24 mouse cellular contexts compared by ENCODE assay signal in the genomic region with DNA sequence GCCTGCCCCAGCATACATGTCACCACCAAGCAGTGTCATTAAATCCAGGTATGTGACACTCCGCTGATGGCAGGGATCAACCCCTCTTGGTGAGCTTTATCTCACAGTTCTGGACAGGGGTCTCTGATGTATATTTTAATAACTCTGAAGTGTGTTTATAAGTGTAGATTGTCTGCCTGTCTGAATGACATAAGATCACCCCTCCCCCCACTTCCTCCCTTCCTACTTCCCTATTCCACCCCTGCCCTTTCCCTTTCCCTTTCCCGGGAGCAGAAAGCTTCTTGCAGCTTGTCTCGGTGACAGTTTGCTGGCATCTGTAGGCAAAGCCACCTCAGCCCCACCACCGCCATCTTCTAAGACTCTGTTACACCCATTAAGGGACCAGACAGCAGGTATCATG.
"Had no signal": no experiment of that assay in that cellular context is flagged by ENCODE, and none has a peak within 500 bp of the region (broad histone marks: within the 10 kb centered on the region; RNA-seq: fewer than 3 reads in every experiment).

No protein-coding gene starts in this region.

- H3K4me2 ChIP-seq: heart, embryonic 11.5 days; heart, embryonic 13.5 days; heart, embryonic 15.5 days; hindbrain, embryonic 14.5 days; kidney, embryonic 15.5 days; limb, embryonic 13.5 days; limb, embryonic 15.5 days; liver, embryonic 12.5 days had no signal

- H3K27ac ChIP-seq: heart, adult 2 months; heart, embryonic 13.5 days; heart, embryonic 15.5 days; hindbrain, embryonic 14.5 days; kidney, embryonic 15.5 days; kidney, postnatal 0 days; left cerebral cortex, adult 2 months; limb, embryonic 13.5 days; limb, embryonic 15.5 days; liver, embryonic 12.5 days had no signal

- H3K9ac ChIP-seq: heart, embryonic 13.5 days; heart, embryonic 15.5 days; hindbrain, embryonic 14.5 days; kidney, embryonic 15.5 days; limb, embryonic 13.5 days; limb, embryonic 15.5 days; liver, embryonic 12.5 days had no signal

- H3K4me3 ChIP-seq: heart, adult 2 months; heart, embryonic 13.5 days; heart, embryonic 15.5 days; kidney, embryonic 15.5 days; left cerebral cortex, adult 2 months; limb, embryonic 13.5 days; limb, embryonic 15.5 days; liver, embryonic 12.5 days had no signal

- H3K9me3 ChIP-seq: heart, embryonic 13.5 days; heart, embryonic 15.5 days; kidney, embryonic 15.5 days; limb, embryonic 13.5 days; limb, embryonic 15.5 days; liver, embryonic 12.5 days had no signal

- ATAC-seq: hindbrain, embryonic 16.5 days; intestine, embryonic 16.5 days; liver, embryonic 12.5 days had no signal

- H3K36me3 ChIP-seq: heart, embryonic 13.5 days; heart, embryonic 15.5 days; kidney, embryonic 15.5 days; limb, embryonic 13.5 days; limb, embryonic 15.5 days; liver, embryonic 12.5 days had no signal

- DNase-seq: gastrocnemius, postnatal 14 days; gastrocnemius, postnatal 36 days; heart, adult 11 months; heart, adult 2 months; heart, postnatal 14 days; heart, postnatal 36 days; kidney, adult 11 months; kidney, adult 2 months; kidney, adult 9 months; kidney, postnatal 14 days; kidney, postnatal 36 days; layer of hippocampus, adult 9-11 months had no signal

- H3K27me3 ChIP-seq: heart, embryonic 13.5 days; heart, embryonic 15.5 days; kidney, embryonic 15.5 days; limb, embryonic 13.5 days; limb, embryonic 15.5 days; liver, embryonic 12.5 days had no signal
